In the genomic region with DNA sequence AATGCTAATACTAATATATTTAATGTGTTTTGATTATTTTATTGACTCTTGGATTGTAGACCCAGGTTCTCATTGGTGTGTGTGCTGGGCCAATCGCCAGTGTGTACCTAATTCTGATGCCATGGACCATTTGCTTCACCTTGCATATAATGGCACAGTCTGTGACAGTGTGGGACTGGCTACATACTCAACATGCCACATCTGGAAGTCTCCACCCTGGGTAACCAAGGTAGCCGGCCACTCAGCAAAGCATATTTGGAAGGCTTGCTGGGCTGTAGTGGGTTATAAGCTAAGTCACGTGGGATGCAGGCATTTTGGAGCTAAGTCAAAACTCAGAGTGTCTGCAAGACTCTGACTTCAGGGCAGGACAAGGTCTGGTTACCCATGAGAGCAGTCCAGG, we compare ENCODE assay signal across 12 mouse cellular contexts.
DNase-seq lines count a peak whose midpoint lies in the region; ATAC-seq and TF ChIP-seq lines count a peak whose summit lies in the region.
"Had no signal": no experiment of that assay in that cellular context is flagged by ENCODE, and none has a peak within 500 bp of the region (broad histone marks: within the 10 kb centered on the region; RNA-seq: fewer than 3 reads in every experiment).

No protein-coding gene starts in this region.

- TF ChIP-seq CTCF in hindbrain, postnatal 0 days (IDR thresholded peaks at IDR 0.05; ENCODE audit: low read depth) = no peak

- WGBS in embryonic facial prominence, embryonic 10.5 days = 81% methylated on average over 3 of the region's 3 CpGs
- 64% methylated on average over 3 of the region's 3 CpGs for WGBS in forebrain, embryonic 12.5 days
- 55% methylated on average over 3 of the region's 3 CpGs for WGBS in hindbrain, postnatal 0 days
- WGBS in midbrain, embryonic 11.5 days = 80% methylated on average over 3 of the region's 3 CpGs

- H3K4me3 ChIP-seq in embryonic facial prominence, embryonic 10.5 days = no peak overlapping the region
- no peak overlapping the region for H3K4me3 ChIP-seq in forebrain, embryonic 12.5 days (replicated peaks)
- no peak overlapping the region for H3K4me3 ChIP-seq in hindbrain, postnatal 0 days (ENCODE audit: low read length)
- H3K4me3 ChIP-seq in midbrain, embryonic 11.5 days (ENCODE audit: low read depth, low read length) = no peak overlapping the region
- H3K4me3 ChIP-seq: intestine, embryonic 15.5 days; myocyte had no signal

- no peaks in the 10 kb centered on the region for H3K36me3 ChIP-seq in embryonic facial prominence, embryonic 10.5 days (replicated peaks)
- H3K36me3 ChIP-seq in forebrain, embryonic 12.5 days (replicated peaks) = no peaks in the 10 kb centered on the region
- H3K36me3 ChIP-seq in hindbrain, postnatal 0 days (ENCODE audit: insufficient read depth, low read length) = no peaks in the 10 kb centered on the region
- H3K36me3 ChIP-seq in midbrain, embryonic 11.5 days (ENCODE audit: control insufficient read depth, insufficient read depth, low read length) = no peaks in the 10 kb centered on the region
- H3K36me3 ChIP-seq: intestine, embryonic 15.5 days had no signal

- H3K4me1 ChIP-seq in embryonic facial prominence, embryonic 10.5 days = peaks cover 38% of the 10 kb centered on the region
- peaks cover 41% of the 10 kb centered on the region for H3K4me1 ChIP-seq in forebrain, embryonic 12.5 days
- H3K4me1 ChIP-seq in hindbrain, postnatal 0 days (ENCODE audit: insufficient read depth, low read length) = peaks cover 12% of the 10 kb centered on the region
- H3K4me1 ChIP-seq in midbrain, embryonic 11.5 days (ENCODE audit: control insufficient read depth, insufficient read depth, low read length) = peaks cover 19% of the 10 kb centered on the region

- peaks cover 15% of the 10 kb centered on the region for H3K27me3 ChIP-seq in embryonic facial prominence, embryonic 10.5 days (replicated peaks; ENCODE audit: low read depth, poor library complexity, severe bottlenecking)
- 0 out of 2 replicates have a peak, but pooled peaks cover 4% of the 10 kb centered on the region for H3K27me3 ChIP-seq in forebrain, embryonic 12.5 days
- no peaks in the 10 kb centered on the region for H3K27me3 ChIP-seq in hindbrain, postnatal 0 days (ENCODE audit: insufficient read depth, low read length)
- H3K27me3 ChIP-seq in midbrain, embryonic 11.5 days (ENCODE audit: control insufficient read depth, insufficient read depth, low read length) = no peaks in the 10 kb centered on the region
- H3K27me3 ChIP-seq: intestine, embryonic 15.5 days had no signal

- 0 out of 2 replicates have a peak overlapping the region, but pooled peaks have one; percentile 66 for H3K27ac ChIP-seq in embryonic facial prominence, embryonic 10.5 days (replicated peaks)
- H3K27ac ChIP-seq in forebrain, embryonic 12.5 days = peak overlapping the region; percentile 85
- H3K27ac ChIP-seq in hindbrain, postnatal 0 days = no peak overlapping the region
- H3K27ac ChIP-seq in midbrain, embryonic 11.5 days (ENCODE audit: low read depth, low read length) = no peak overlapping the region
- H3K27ac ChIP-seq: intestine, embryonic 15.5 days had no signal

- H3K9ac ChIP-seq in forebrain, embryonic 12.5 days = no peak overlapping the region
- H3K9ac ChIP-seq in hindbrain, postnatal 0 days (replicated peaks; ENCODE audit: low read length) = no peak overlapping the region
- H3K9ac ChIP-seq in midbrain, embryonic 11.5 days (ENCODE audit: low read length) = no peak overlapping the region
- H3K9ac ChIP-seq: intestine, embryonic 15.5 days; liver, postnatal 0 days had no signal

- peak overlapping the region; percentile 13; the same call in 1 of the 2 replicates for H3K4me2 ChIP-seq in forebrain, embryonic 12.5 days
- no peak overlapping the region for H3K4me2 ChIP-seq in hindbrain, postnatal 0 days (ENCODE audit: low read depth, low read length)
- no peak overlapping the region for H3K4me2 ChIP-seq in midbrain, embryonic 11.5 days
- H3K4me2 ChIP-seq: intestine, embryonic 15.5 days had no signal

- no peak for DNase-seq in embryonic facial prominence, embryonic 10.5 days (ENCODE audit: low spot score)
- no peak for DNase-seq in hindbrain, postnatal 0 days (ENCODE audit: low spot score)
- DNase-seq in midbrain, embryonic 11.5 days (ENCODE audit: low spot score, missing footprints) = no peak
- DNase-seq in right cerebral cortex, postnatal 14 days = no peak
- no peak for DNase-seq in thymus, postnatal 4 days
- no peak for DNase-seq in cerebellum, postnatal 25 days
- no peak for DNase-seq in left cerebral cortex, adult 9 months (ENCODE audit: low spot score in 2 of 2)
- DNase-seq: liver, postnatal 0 days; thymus, adult 2 months had no signal

- no peaks in the 10 kb centered on the region for H3K9me3 ChIP-seq in embryonic facial prominence, embryonic 10.5 days
- H3K9me3 ChIP-seq in forebrain, embryonic 12.5 days = no peaks in the 10 kb centered on the region
- no peaks in the 10 kb centered on the region for H3K9me3 ChIP-seq in hindbrain, postnatal 0 days (ENCODE audit: low read length)
- no peaks in the 10 kb centered on the region for H3K9me3 ChIP-seq in midbrain, embryonic 11.5 days (ENCODE audit: control insufficient read depth, low read length)
- H3K9me3 ChIP-seq: intestine, embryonic 15.5 days had no signal

- ATAC-seq in forebrain, embryonic 12.5 days (ENCODE audit: low FRiP score) = peak; percentile 45
- peak; percentile 30; the same call in 1 of the 2 replicates for ATAC-seq in hindbrain, postnatal 0 days
- peak; percentile 38 for ATAC-seq in midbrain, embryonic 11.5 days (ENCODE audit: low FRiP score)
- ATAC-seq: intestine, embryonic 15.5 days; liver, postnatal 0 days had no signal

Comparison
In these comparisons a context has a peak if more than half of its experiments do, and no peak if none do; other contexts are left out.
1. H3K27ac ChIP-seq: peak in embryonic facial prominence, embryonic 10.5 days (single experiment) and forebrain, embryonic 12.5 days (single experiment); none in hindbrain, postnatal 0 days (single experiment) and midbrain, embryonic 11.5 days (single experiment).
2. Peak in every context shown above with its lines, with median percentiles within 50 percentile points of each other: ATAC-seq.